8 mouse cellular contexts compared by ENCODE assay signal in the genomic region with DNA sequence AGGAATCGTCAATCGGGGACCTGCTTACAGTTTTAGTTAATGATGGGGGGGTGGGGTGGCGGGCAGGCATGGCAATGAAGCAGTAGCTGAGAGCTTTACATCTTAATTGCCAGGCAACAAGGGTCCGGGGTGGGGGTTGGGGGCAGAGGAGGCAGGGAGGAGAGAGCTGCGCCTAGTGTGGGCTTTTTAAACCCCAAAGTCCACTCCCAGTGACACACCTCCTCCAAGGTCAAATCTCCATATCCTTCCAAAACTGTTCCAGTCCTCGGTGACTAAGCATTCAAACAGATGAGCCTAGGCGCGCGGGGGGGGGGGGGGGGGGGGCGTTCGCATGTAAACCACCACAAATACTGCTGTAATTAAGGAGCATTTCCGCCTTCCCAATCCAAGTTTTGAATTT. TPM values are rescaled to one million over a fixed set of nuclear protein-coding genes. Genes with fewer than 3 reads are reported as not detected.
DNase-seq lines count a peak whose midpoint lies in the region; ATAC-seq lines count a peak whose summit lies in the region.

No protein-coding gene starts in this region.

- WGBS in hindbrain, embryonic 11.5 days, result 25% methylated on average over 9 of the region's 12 CpGs
- 26% methylated on average over 10 of the region's 12 CpGs for WGBS in liver, embryonic 12.5 days (ENCODE audit: insufficient replicate concordance)

- peak; percentile 41 for DNase-seq in cerebellum, adult 11-12 months
- DNase-seq in cerebellum, adult 11 months, result no peak
- DNase-seq in thymus, postnatal 10 days (ENCODE audit: low spot score in 2 of 2), result peak; percentile 15 to 21
- no peak for DNase-seq in thymus, postnatal 0 days (ENCODE audit: low spot score)
- DNase-seq in hindbrain, embryonic 11.5 days (ENCODE audit: low spot score), result no peak
- peak; percentile 34 for DNase-seq in right cerebral cortex, postnatal 14 days
- DNase-seq in MN1 (ENCODE audit: low spot score), result no peak

- no peaks in the 10 kb centered on the region for H3K4me1 ChIP-seq in hindbrain, embryonic 11.5 days (replicated peaks; ENCODE audit: control insufficient read depth, insufficient read depth, low read length)
- H3K4me1 ChIP-seq in liver, embryonic 12.5 days, result peaks cover 14% of the 10 kb centered on the region

- peak; percentile 55 for ATAC-seq in hindbrain, embryonic 11.5 days (ENCODE audit: low FRiP score)
- ATAC-seq in liver, embryonic 12.5 days, result peak; percentile 11

- peak overlapping the region; percentile 44 for H3K4me2 ChIP-seq in hindbrain, embryonic 11.5 days (replicated peaks; ENCODE audit: low read depth, low read length)
- peak overlapping the region; percentile 76 for H3K4me2 ChIP-seq in liver, embryonic 12.5 days

- H3K36me3 ChIP-seq in hindbrain, embryonic 11.5 days (ENCODE audit: control insufficient read depth, insufficient read depth, low read length), result no peaks in the 10 kb centered on the region
- H3K36me3 ChIP-seq in liver, embryonic 12.5 days, result peaks cover 15% of the 10 kb centered on the region

- H3K9ac ChIP-seq in hindbrain, embryonic 11.5 days (ENCODE audit: low read depth, low read length), result peak overlapping the region; percentile 55
- peak overlapping the region; percentile 94 for H3K9ac ChIP-seq in liver, embryonic 12.5 days

- H3K27me3 ChIP-seq in hindbrain, embryonic 11.5 days (ENCODE audit: control insufficient read depth, insufficient read depth, low read length), result no peaks in the 10 kb centered on the region
- H3K27me3 ChIP-seq in liver, embryonic 12.5 days (replicated peaks), result no peaks in the 10 kb centered on the region

- peak overlapping the region; percentile 88 for H3K4me3 ChIP-seq in hindbrain, embryonic 11.5 days (ENCODE audit: low read depth, low read length)
- peak overlapping the region; percentile 95 for H3K4me3 ChIP-seq in liver, embryonic 12.5 days

- H3K27ac ChIP-seq in hindbrain, embryonic 11.5 days (ENCODE audit: low read depth, low read length), result peak overlapping the region; percentile 79
- H3K27ac ChIP-seq in liver, embryonic 12.5 days, result peak overlapping the region; percentile 87

- H3K9me3 ChIP-seq in hindbrain, embryonic 11.5 days (ENCODE audit: control insufficient read depth, low read length), result no peaks in the 10 kb centered on the region
- 0 out of 2 replicates have a peak, but pooled peaks cover 3% of the 10 kb centered on the region for H3K9me3 ChIP-seq in liver, embryonic 12.5 days (replicated peaks)

RNA-seq across cellular contexts. Expression of a gene that starts 0.5 kb away (rescaled TPM):
- 328 and 338 TPM in 2 replicates for polyA plus RNA-seq in thymus, postnatal 0 days (2015; fragmentation: Nextera tagmentation; extraction: Ambion mirVana)
- polyA plus RNA-seq in hindbrain, embryonic 11.5 days (2014; fragmentation: Nextera tagmentation; extraction: Ambion mirVana), result 285 and 287 TPM in 2 replicates
- 130 and 134 TPM in 2 replicates for polyA plus RNA-seq in liver, embryonic 12.5 days (2016; fragmentation: Nextera tagmentation; extraction: Ambion mirVana)

RNA-seq across cellular contexts. Expression of a gene that starts 37.3 kb away (rescaled TPM):
- polyA plus RNA-seq in thymus, postnatal 0 days (2015; fragmentation: Nextera tagmentation; extraction: Ambion mirVana), result 653 and 686 TPM in 2 replicates
- polyA plus RNA-seq in hindbrain, embryonic 11.5 days (2014; fragmentation: Nextera tagmentation; extraction: Ambion mirVana), result 683 and 711 TPM in 2 replicates
- polyA plus RNA-seq in liver, embryonic 12.5 days (2016; fragmentation: Nextera tagmentation; extraction: Ambion mirVana), result 468 and 481 TPM in 2 replicates

Comparison
In these comparisons a context has a peak if more than half of its experiments do, and no peak if none do; other contexts are left out.
1. DNase-seq: peak in cerebellum, adult 11-12 months (single experiment), thymus, postnatal 10 days (2 of 2) and right cerebral cortex, postnatal 14 days (single experiment); none in cerebellum, adult 11 months (single experiment), thymus, postnatal 0 days (single experiment), hindbrain, embryonic 11.5 days (single experiment) and MN1 (single experiment).